Mouse (Mus musculus) gastrocnemius, postnatal 14 days (tissue): ENCODE results near the gene Rbpjl. TPM values are rescaled to one million over a fixed set of nuclear protein-coding genes. Genes with fewer than 3 reads are reported as not detected.

Source experiments
- DNase-seq: peaks from one replicate; pipeline ENCODE4 v3.0.0; 2021; ENCODE audit warnings: mixed read lengths
- intact Hi-C: fragments of 180-260 bp; cut with DNase I; formaldehyde crosslinking; loops from one replicate; pipeline ENCODE4 v1.15.1; 2025; ENCODE audit warnings: low total_unique reads
- total RNA-seq, 2 experiments: library from RNA; stranded (reverse); gene quantifications; 2 replicates each; pipeline ENCODE4 v1.2.3; 2021

Gene Rbpjl
- total RNA-seq, 2 experiments from 2014 or later, result 0.07 TPM; not detected in 1

GRCm38 (mm10) chr2:164423464-164423863 lies 20.5 kb downstream of the Rbpjl start:
- no peak for DNase-seq

GRCm38 (mm10) chr2:164424406-164424805 lies 21.5 kb downstream of the Rbpjl start:
- no peak for DNase-seq
- intact Hi-C loops, result no loop called here

More at GRCm38 (mm10) chr2:164423464-164423863, 20.5 kb downstream of the Rbpjl start:
- intact Hi-C loops, result no loop called here

- intact Hi-C loops, result no loop called here
- DNase-seq, result no peak
Observed at GRCm38 (mm10) chr2:164425401-164425800, 22.5 kb downstream of the Rbpjl start.

DNA sequence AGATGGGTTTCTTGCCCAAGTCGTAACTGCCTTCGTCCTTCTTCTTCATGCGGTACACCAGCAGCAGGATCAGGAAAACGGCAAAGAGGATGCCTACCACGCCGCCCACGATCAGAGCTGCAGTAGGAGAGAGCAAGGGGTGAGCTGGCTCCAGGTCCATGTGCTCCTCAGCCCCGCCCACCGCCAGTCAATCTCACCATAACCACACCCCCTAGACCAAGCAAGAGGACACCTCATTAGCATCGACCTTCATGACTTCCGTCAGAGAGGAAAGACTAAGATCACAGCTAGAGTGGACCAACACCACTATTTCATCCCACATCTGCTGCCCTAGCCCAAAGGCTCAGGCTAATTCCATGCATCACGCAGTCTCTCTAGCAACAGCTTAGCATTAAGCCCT lies 23.2 kb downstream of the Rbpjl start:
- DNase-seq, result no peak
- intact Hi-C loops, result no loop called here

DNA sequence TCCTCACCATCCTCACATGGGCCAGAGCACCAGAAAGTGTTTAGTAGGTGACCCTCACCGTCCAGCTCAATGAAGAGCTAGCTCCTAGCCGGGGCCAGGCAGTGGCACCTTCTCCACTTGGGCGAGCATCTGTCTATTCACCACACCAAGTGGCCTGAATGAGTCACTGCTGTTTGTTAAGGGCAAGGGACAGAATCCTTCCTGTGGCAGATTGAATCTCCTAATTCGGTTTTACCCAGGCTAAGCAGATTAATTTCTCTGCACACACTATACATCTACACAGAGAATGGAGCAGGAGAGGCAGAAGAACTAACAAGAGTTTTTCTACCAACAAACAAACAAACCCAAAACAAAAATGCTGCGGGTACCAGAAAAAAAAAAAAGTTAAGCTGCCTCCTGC lies 24.0 kb downstream of the Rbpjl start:
- intact Hi-C loops, result no loop called here
- DNase-seq, result no peak

GRCm38 (mm10) chr2:164428451-164428850 lies 25.5 kb downstream of the Rbpjl start:
- DNase-seq, result no peak
- intact Hi-C loops, result no loop called here

GRCm38 (mm10) chr2:164429881-164430615 lies 27.1 kb downstream of the Rbpjl start:
- DNase-seq, result no peak
- intact Hi-C loops, result no loop called here

DNA sequence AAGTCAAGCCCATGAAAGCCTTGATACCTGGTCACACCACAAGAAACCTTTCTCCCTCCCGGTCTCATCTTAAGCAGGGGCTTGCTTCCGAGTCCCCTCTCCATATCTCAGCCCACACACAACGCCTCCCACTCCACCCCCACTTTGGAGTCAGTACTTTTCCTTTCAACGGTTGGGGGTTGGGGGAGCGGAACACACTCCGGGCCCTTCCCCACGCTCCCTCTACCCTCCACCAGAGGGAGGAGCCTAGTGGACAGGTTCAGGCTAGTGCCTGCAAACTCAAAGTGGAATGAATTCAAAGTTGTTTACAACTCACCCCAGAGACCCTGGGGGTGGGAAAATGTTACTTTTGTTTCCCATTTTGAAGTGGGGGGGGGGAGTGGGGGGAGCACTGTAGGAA lies 27.8 kb downstream of the Rbpjl start:
- no peak for DNase-seq
- intact Hi-C loops, result no loop called here

DNA sequence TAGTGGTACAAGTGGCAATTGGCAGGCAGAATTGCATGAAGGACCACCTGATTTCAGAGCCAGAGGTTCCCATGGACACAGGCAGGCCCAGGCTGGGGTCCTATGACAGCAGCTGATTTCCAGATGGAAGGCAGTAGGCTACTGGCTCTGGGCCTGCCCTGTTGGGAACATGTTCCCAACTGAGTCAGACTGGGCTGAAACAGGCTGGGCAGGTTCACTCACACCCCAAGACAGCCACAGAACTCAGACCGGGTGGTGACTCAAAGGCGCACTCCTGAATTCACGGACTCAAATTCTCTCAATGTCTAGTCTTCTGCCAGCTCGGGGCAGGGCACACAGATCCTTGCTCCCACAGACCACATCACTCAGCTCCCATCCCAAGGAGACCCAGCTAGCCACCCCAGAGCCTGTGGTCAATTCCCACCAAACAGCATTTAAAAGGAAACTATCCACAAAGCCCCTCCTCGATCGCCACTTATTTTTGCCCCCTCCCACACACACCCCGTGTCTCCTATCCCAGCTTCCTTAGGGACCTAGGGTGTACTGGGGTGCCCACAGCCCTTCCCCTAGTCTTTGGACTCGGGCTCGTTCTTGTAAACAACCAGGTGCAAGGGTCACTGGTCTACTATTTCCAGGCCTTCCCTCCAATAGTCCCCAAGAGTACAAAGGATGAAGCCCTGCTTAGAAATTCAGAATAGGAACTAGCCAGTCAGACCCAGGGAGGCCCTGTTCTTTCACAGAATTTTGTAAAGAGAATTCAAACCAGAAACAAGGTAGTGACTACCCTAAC lies 28.9 kb downstream of the Rbpjl start:
- intact Hi-C loops, result no loop called here
- DNase-seq, result no peak

DNA sequence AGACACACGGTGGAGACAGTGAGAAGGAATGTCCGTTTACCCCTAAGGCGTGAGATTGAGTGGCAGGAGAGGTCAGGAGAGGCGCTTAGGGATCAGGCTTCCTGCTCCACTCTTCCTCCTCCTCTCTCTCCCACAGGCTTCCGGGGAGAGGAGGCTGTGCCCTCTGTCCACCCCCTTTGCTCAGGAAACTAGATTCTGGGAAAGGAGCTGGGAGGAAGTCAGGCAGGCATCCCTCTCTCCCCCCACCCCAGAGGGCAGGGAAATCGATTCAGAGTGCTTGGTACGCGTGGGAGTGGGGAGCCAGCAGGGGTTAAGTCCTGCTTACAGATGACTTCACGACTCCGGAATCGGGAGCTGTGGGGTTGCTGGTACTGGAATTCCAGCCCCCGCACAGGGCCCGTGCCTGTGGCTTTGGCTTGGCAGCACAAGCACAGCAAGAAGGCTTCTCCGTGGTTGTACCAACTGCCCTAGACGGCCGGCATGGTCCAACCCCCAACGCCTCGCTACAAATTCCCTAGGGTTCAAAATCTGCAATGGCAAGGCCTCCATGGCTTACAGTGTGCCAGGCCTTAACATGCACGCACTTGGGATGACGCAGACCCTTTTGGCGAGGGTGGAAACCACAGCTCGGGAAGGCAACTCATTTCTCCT lies 29.7 kb downstream of the Rbpjl start:
- intact Hi-C loops, result no loop called here
- DNase-seq, result peak; percentile 50

GRCm38 (mm10) chr2:164433278-164433895 lies 30.4 kb downstream of the Rbpjl start:
- intact Hi-C loops, result no loop called here
- no peak for DNase-seq

GRCm38 (mm10) chr2:164434681-164435080 lies 31.7 kb downstream of the Rbpjl start:
- no peak for DNase-seq
- intact Hi-C loops, result no loop called here

GRCm38 (mm10) chr2:164435216-164436090 lies 32.5 kb downstream of the Rbpjl start:
- DNase-seq, result no peak
- intact Hi-C loops, result no loop called here

GRCm38 (mm10) chr2:164436215-164436913 lies 33.4 kb downstream of the Rbpjl start:
- DNase-seq, result no peak

DNA sequence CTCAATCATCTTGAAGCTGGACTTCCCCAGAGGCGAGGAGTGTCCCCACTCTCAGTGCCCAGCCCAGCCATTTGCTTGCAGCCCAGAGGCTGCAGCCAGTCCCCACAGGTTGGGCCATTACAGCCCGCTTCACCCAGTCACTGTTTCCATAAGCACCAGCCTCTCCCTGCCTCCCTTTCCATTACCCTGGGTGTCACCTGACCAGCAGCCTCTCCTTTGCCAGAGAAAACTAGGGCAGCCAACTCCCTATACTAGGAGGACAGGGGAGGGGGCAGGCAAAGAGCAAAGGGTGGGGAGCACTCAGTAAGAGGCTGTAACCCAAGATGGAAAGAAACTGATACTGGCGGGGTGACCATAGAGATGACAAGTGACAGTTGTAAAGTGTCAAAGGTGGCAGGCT lies 34.0 kb downstream of the Rbpjl start:
- intact Hi-C loops, result no loop called here
- peak; percentile 44 for DNase-seq

More at GRCm38 (mm10) chr2:164436215-164436913, 33.4 kb downstream of the Rbpjl start:
- intact Hi-C loops, result no loop called here

- intact Hi-C loops, result no loop called here
- DNase-seq, result no peak
Observed at GRCm38 (mm10) chr2:164437710-164438109, 34.8 kb downstream of the Rbpjl start.

GRCm38 (mm10) chr2:164438257-164438656 lies 35.3 kb downstream of the Rbpjl start:
- no peak for DNase-seq
- intact Hi-C loops, result no loop called here

DNA sequence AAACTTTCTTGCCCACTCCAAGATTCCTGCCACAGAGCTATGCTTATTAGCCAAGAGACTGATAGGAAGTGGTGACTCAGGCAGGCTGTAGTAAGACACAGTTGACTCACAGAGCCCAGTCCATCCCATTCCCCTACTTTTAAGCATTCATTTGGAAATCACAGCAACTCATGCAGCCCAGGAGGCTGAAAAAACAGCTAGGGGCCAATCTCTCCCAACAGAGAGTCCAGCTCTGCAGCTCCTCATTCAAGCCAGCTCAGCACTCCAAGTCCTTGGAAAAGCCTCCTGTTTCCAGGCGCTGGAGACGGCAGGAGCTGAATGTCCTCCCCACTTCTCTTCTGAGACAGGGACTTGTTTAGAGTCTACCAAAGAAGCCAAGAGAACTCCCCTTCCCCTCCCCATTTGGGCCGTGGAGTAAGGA lies 36.1 kb downstream of the Rbpjl start:
- intact Hi-C loops, result no loop called here
- DNase-seq, result no peak
